Mouse (Mus musculus) forebrain, postnatal 0 days (tissue): ENCODE results near the gene Tmcc1. TPM values are rescaled to one million over a fixed set of nuclear protein-coding genes. Genes with fewer than 3 reads are reported as not detected.

Experiments
- ATAC-seq: fragments of 200-750 bp; cut with Nextera tagmentation; 2 replicates; pipeline ENCODE4 v1.8.0; 2017; ENCODE audit warnings: mild to moderate bottlenecking, moderate library complexity
- DNase-seq: peaks from one replicate; pipeline ENCODE4 v3.0.0-alpha.2; 2015
- H3K27ac ChIP-seq: fragments of 300-500 bp; sonication (generic); 2 replicates; pipeline ENCODE4 v1.5.1; 2014; ENCODE audit warnings: low read depth, mild to moderate bottlenecking, antibody characterized with exemption, low read length, moderate library complexity, mixed read lengths
- H3K27me3 ChIP-seq: fragments of 300-500 bp; sonication (generic); 2 replicates; pipeline ENCODE4 v1.6.1; 2014; ENCODE audit warnings: mild to moderate bottlenecking, low read length, mixed read lengths; ENCODE audit not compliant: insufficient read depth
- H3K36me3 ChIP-seq: fragments of 300-500 bp; sonication (generic); 2 replicates; pipeline ENCODE4 v1.6.1; 2014; ENCODE audit warnings: mild to moderate bottlenecking, moderate library complexity; ENCODE audit not compliant: insufficient read depth
- H3K4me1 ChIP-seq: fragments of 300-500 bp; sonication (generic); 2 replicates; pipeline ENCODE4 v1.6.1; 2014; ENCODE audit warnings: antibody characterized with exemption; ENCODE audit not compliant: insufficient read depth
- H3K4me2 ChIP-seq: fragments of 300-500 bp; sonication (generic); 2 replicates; pipeline ENCODE4 v1.6.1; 2014; ENCODE audit warnings: low read depth, mild to moderate bottlenecking, moderate library complexity
- H3K4me3 ChIP-seq: fragments of 300-500 bp; sonication (generic); 2 replicates; pipeline ENCODE4 v1.5.1; 2014; ENCODE audit warnings: low read depth, low read length, mixed read lengths
- H3K9ac ChIP-seq: fragments of 300-500 bp; sonication (generic); 2 replicates; pipeline ENCODE4 v1.6.1; 2014; ENCODE audit warnings: mild to moderate bottlenecking
- H3K9me3 ChIP-seq: fragments of 300-500 bp; sonication (generic); 2 replicates; pipeline ENCODE4 v1.6.1; 2016; ENCODE audit warnings: low read length
- CTCF ChIP-seq: sonication (generic); IDR thresholded peaks from 2 replicates; pipeline ENCODE4 v1.5.1; 2016; ENCODE audit warnings: antibody characterized with exemption, control low read depth, low read depth
- WGBS: fragments of 180-500 bp; shearing (Covaris S2); extraction: QIAGEN DNeasy Blood & Tissue Kit; methylation state at CpG from one replicate; pipeline ENCODE4 v1.1.7; 2014; 5-methylcytosine and 5-hydroxymethylcytosine counted together
- polyA plus RNA-seq: library from polyadenylated mRNA; unstranded; fragments of >200 nt; fragmentation: Nextera tagmentation; extraction: Ambion mirVana; gene quantifications from 2 replicates; pipeline ENCODE4 v1.2.1, GENCODE M21; 2015
- total RNA-seq: library from RNA; depleted of rRNA; stranded (reverse); fragments of >200 nt; gene quantifications from 2 replicates; pipeline ENCODE4 v1.2.3, GENCODE M21; 2014

Gene Tmcc1
- total and polyA plus RNA-seq, 2 experiments from 2014 or later, result 13.6 to 48.2 TPM

GRCm38 (mm10) chr6:116047366-116047765 lies 145.9 kb downstream of the Tmcc1 start:
- H3K9ac ChIP-seq, result no peak overlapping the region
- DNase-seq (no peak), ATAC-seq (no peak)
- H3K27ac ChIP-seq, result no peak overlapping the region
- H3K9me3 ChIP-seq, result peaks cover 4% of the 10 kb centered on the region
- H3K27me3 ChIP-seq, result no peaks in the 10 kb centered on the region
- no peak for TF ChIP-seq CTCF
- H3K4me1 ChIP-seq, result peaks cover 17% of the 10 kb centered on the region
- no peak overlapping the region for H3K4me2 ChIP-seq
- H3K36me3 ChIP-seq, result peaks cover 7% of the 10 kb centered on the region; the same call in 1 of the 2 replicates
- WGBS, result 53% methylated on average over 3 of the region's 3 CpGs
- no peak overlapping the region for H3K4me3 ChIP-seq

GRCm38 (mm10) chr6:116044039-116044438 lies 149.2 kb downstream of the Tmcc1 start:
- no peak overlapping the region for H3K4me3 ChIP-seq
- H3K4me1 ChIP-seq, result peaks cover 9% of the 10 kb centered on the region
- H3K27me3 ChIP-seq, result no peaks in the 10 kb centered on the region
- H3K36me3 ChIP-seq, result peaks cover 15% of the 10 kb centered on the region; the same call in 1 of the 2 replicates
- 61% methylated on average over 2 of the region's 2 CpGs for WGBS
- H3K4me2 ChIP-seq, result no peak overlapping the region
- ATAC-seq (no peak), DNase-seq (no peak)
- no peak overlapping the region for H3K9ac ChIP-seq
- peaks cover 4% of the 10 kb centered on the region for H3K9me3 ChIP-seq
- no peak for TF ChIP-seq CTCF
- H3K27ac ChIP-seq, result no peak overlapping the region

GRCm38 (mm10) chr6:116038222-116038621 lies 155.1 kb downstream of the Tmcc1 start:
- H3K36me3 ChIP-seq, result peaks cover 15% of the 10 kb centered on the region; the same call in 1 of the 2 replicates
- H3K9me3 ChIP-seq, result peaks cover 4% of the 10 kb centered on the region
- H3K9ac ChIP-seq, result no peak overlapping the region
- H3K4me1 ChIP-seq, result no peaks in the 10 kb centered on the region
- H3K4me2 ChIP-seq, result no peak overlapping the region
- no peak overlapping the region for H3K27ac ChIP-seq
- no peak for ATAC-seq
- H3K4me3 ChIP-seq, result no peak overlapping the region
- H3K27me3 ChIP-seq, result no peaks in the 10 kb centered on the region
- 92% methylated on average over 2 of the region's 2 CpGs for WGBS
- no peak for DNase-seq
- no peak for TF ChIP-seq CTCF

- DNase-seq (no peak), ATAC-seq (no peak)
- Histone ChIP-seq H3K27me3 (no peaks in the 10 kb centered on the region), H3K9me3 (no peaks in the 10 kb centered on the region), H3K4me1 (no peaks in the 10 kb centered on the region), H3K9ac (no peak overlapping the region), H3K4me2 (no peak overlapping the region), H3K4me3 (no peak overlapping the region), H3K27ac (no peak overlapping the region), H3K36me3 (peaks cover 8% of the 10 kb centered on the region; the same call in 1 of the 2 replicates)
- no peak for TF ChIP-seq CTCF
- WGBS, result 87% methylated on average over 5 of the region's 5 CpGs
Measured at GRCm38 (mm10) chr6:116037281-116037831, 155.9 kb downstream of the Tmcc1 start.

GRCm38 (mm10) chr6:116036555-116036954 lies 156.7 kb downstream of the Tmcc1 start:
- Histone ChIP-seq H3K4me2 (no peak overlapping the region), H3K4me3 (no peak overlapping the region), H3K27me3 (no peaks in the 10 kb centered on the region), H3K27ac (no peak overlapping the region), H3K4me1 (no peaks in the 10 kb centered on the region), H3K9me3 (no peaks in the 10 kb centered on the region), H3K9ac (no peak overlapping the region), H3K36me3 (peaks cover 7% of the 10 kb centered on the region; the same call in 1 of the 2 replicates)
- WGBS, result 93% methylated on average over 2 of the region's 2 CpGs
- DNase-seq, result no peak
- TF ChIP-seq CTCF, result no peak
- no peak for ATAC-seq

GRCm38 (mm10) chr6:116031052-116031451 lies 162.2 kb downstream of the Tmcc1 start:
- ATAC-seq (no peak), DNase-seq (no peak)
- no peak overlapping the region for H3K27ac ChIP-seq
- no peaks in the 10 kb centered on the region for H3K27me3 ChIP-seq
- no peak overlapping the region for H3K4me3 ChIP-seq
- TF ChIP-seq CTCF, result no peak
- no peak overlapping the region for H3K4me2 ChIP-seq
- no peaks in the 10 kb centered on the region for H3K4me1 ChIP-seq
- H3K9ac ChIP-seq, result no peak overlapping the region
- WGBS, result 91% methylated on average over 5 of the region's 5 CpGs
- H3K36me3 ChIP-seq, result 0 out of 2 replicates have a peak, but pooled peaks cover 4% of the 10 kb centered on the region
- H3K9me3 ChIP-seq, result no peaks in the 10 kb centered on the region

- Histone ChIP-seq H3K36me3 (peaks cover 45% of the 10 kb centered on the region), H3K4me1 (no peaks in the 10 kb centered on the region), H3K27me3 (no peaks in the 10 kb centered on the region), H3K27ac (no peak overlapping the region), H3K9me3 (peaks cover 10% of the 10 kb centered on the region), H3K4me3 (no peak overlapping the region), H3K4me2 (no peak overlapping the region), H3K9ac (no peak overlapping the region)
- no peak for TF ChIP-seq CTCF
- 89% methylated on average over 4 of the region's 4 CpGs for WGBS
- no peak for ATAC-seq
- DNase-seq, result no peak
Measured at GRCm38 (mm10) chr6:116024666-116025065, 168.6 kb downstream of the Tmcc1 start.
